Mouse (Mus musculus): Measurements from ENCODE around the gene Clps. TPM values are rescaled to one million over a fixed set of nuclear protein-coding genes. Genes with fewer than 3 reads are reported as not detected.

Gene Clps
- not detected in 2 replicates for polyA plus RNA-seq (2014; fragmentation: Nextera tagmentation; extraction: Ambion mirVana)

GRCm38 (mm10) chr17:28560598-28560997, at the start of gene Clps:
TSS of gene Clps (minus strand) at chr17:28560766.
- Histone ChIP-seq H3K9me3 (ENCODE audit: control insufficient read depth, low read length) (no peaks in the 10 kb centered on the region), H3K4me1 (ENCODE audit: control insufficient read depth, insufficient read depth, low read length) (peaks cover 6% of the 10 kb centered on the region; the same call in 1 of the 2 replicates), H3K36me3 (ENCODE audit: control insufficient read depth, insufficient read depth, low read length) (no peaks in the 10 kb centered on the region), H3K27me3 (ENCODE audit: control insufficient read depth, insufficient read depth, low read length) (no peaks in the 10 kb centered on the region), H3K9ac (ENCODE audit: low read length) (no peak within 1 kb of the TSS), H3K27ac (ENCODE audit: low read depth, low read length) (no peak within 1 kb of the TSS), H3K4me2 (no peak within 1 kb of the TSS), H3K4me3 (ENCODE audit: low read depth, low read length) (no peak within 1 kb of the TSS)
- DNase-seq (ENCODE audit: low spot score, missing footprints): no peak
- 90% methylated on average over 4 of the region's 4 CpGs for WGBS
- no peak for ATAC-seq (ENCODE audit: low FRiP score)

- no peaks in the 10 kb centered on the region for H3K4me1 ChIP-seq (ENCODE audit: control insufficient read depth, insufficient read depth, low read length)
- H3K9me3 ChIP-seq (ENCODE audit: control insufficient read depth, low read length): no peaks in the 10 kb centered on the region
- DNase-seq (ENCODE audit: low spot score, missing footprints): no peak
- no peak overlapping the region for H3K4me3 ChIP-seq (ENCODE audit: low read depth, low read length)
- no peak for ATAC-seq (ENCODE audit: low FRiP score)
- peaks cover 7% of the 10 kb centered on the region for H3K36me3 ChIP-seq (ENCODE audit: control insufficient read depth, insufficient read depth, low read length)
- no peak overlapping the region for H3K4me2 ChIP-seq
- no peak overlapping the region for H3K9ac ChIP-seq (ENCODE audit: low read length)
- H3K27ac ChIP-seq (ENCODE audit: low read depth, low read length): no peak overlapping the region
- no peaks in the 10 kb centered on the region for H3K27me3 ChIP-seq (ENCODE audit: control insufficient read depth, insufficient read depth, low read length)
- 86% methylated on average over 3 of the region's 3 CpGs for WGBS
Observed at GRCm38 (mm10) chr17:28609543-28609942, 49.0 kb upstream of the Clps start.

GRCm38 (mm10) chr17:28601557-28602250, 41.1 kb upstream of the Clps start:
- no peak overlapping the region for H3K4me2 ChIP-seq
- H3K27ac ChIP-seq (ENCODE audit: low read depth, low read length): no peak overlapping the region
- H3K4me3 ChIP-seq (ENCODE audit: low read depth, low read length): no peak overlapping the region
- H3K9ac ChIP-seq (ENCODE audit: low read length): no peak overlapping the region
- no peaks in the 10 kb centered on the region for H3K4me1 ChIP-seq (ENCODE audit: control insufficient read depth, insufficient read depth, low read length)
- WGBS: 96% methylated on average over 9 of the region's 9 CpGs
- no peak for ATAC-seq (ENCODE audit: low FRiP score)
- H3K9me3 ChIP-seq (ENCODE audit: control insufficient read depth, low read length): no peaks in the 10 kb centered on the region
- no peaks in the 10 kb centered on the region for H3K27me3 ChIP-seq (ENCODE audit: control insufficient read depth, insufficient read depth, low read length)
- peaks cover 45% of the 10 kb centered on the region for H3K36me3 ChIP-seq (ENCODE audit: control insufficient read depth, insufficient read depth, low read length)
- no peak for DNase-seq (ENCODE audit: low spot score, missing footprints)

GRCm38 (mm10) chr17:28600780-28601179, 40.2 kb upstream of the Clps start:
- no peak overlapping the region for H3K4me3 ChIP-seq (ENCODE audit: low read depth, low read length)
- DNase-seq (ENCODE audit: low spot score, missing footprints): no peak
- no peaks in the 10 kb centered on the region for H3K4me1 ChIP-seq (ENCODE audit: control insufficient read depth, insufficient read depth, low read length)
- H3K9ac ChIP-seq (ENCODE audit: low read length): no peak overlapping the region
- H3K9me3 ChIP-seq (ENCODE audit: control insufficient read depth, low read length): no peaks in the 10 kb centered on the region
- no peak for ATAC-seq (ENCODE audit: low FRiP score)
- WGBS: 94% methylated on average over 5 of the region's 5 CpGs
- no peaks in the 10 kb centered on the region for H3K27me3 ChIP-seq (ENCODE audit: control insufficient read depth, insufficient read depth, low read length)
- H3K27ac ChIP-seq (ENCODE audit: low read depth, low read length): no peak overlapping the region
- H3K36me3 ChIP-seq (ENCODE audit: control insufficient read depth, insufficient read depth, low read length): peaks cover 51% of the 10 kb centered on the region
- no peak overlapping the region for H3K4me2 ChIP-seq

- DNase-seq (ENCODE audit: low spot score, missing footprints): no peak
- WGBS: 76% methylated on average over 4 of the region's 4 CpGs
- H3K36me3 ChIP-seq (ENCODE audit: control insufficient read depth, insufficient read depth, low read length): peaks cover 47% of the 10 kb centered on the region
Observed at GRCm38 (mm10) chr17:28593965-28594364, 33.4 kb upstream of the Clps start.

GRCm38 (mm10) chr17:28592998-28593397, 32.4 kb upstream of the Clps start:
- Histone ChIP-seq H3K4me1 (ENCODE audit: control insufficient read depth, insufficient read depth, low read length) (no peaks in the 10 kb centered on the region), H3K9ac (ENCODE audit: low read length) (no peak overlapping the region), H3K4me3 (ENCODE audit: low read depth, low read length) (no peak overlapping the region), H3K4me2 (no peak overlapping the region), H3K27ac (ENCODE audit: low read depth, low read length) (no peak overlapping the region), H3K27me3 (ENCODE audit: control insufficient read depth, insufficient read depth, low read length) (no peaks in the 10 kb centered on the region), H3K36me3 (ENCODE audit: control insufficient read depth, insufficient read depth, low read length) (peaks cover 50% of the 10 kb centered on the region), H3K9me3 (ENCODE audit: control insufficient read depth, low read length) (no peaks in the 10 kb centered on the region)
- ATAC-seq (ENCODE audit: low FRiP score): no peak
- peak; percentile 94 for DNase-seq (ENCODE audit: low spot score, missing footprints)
- WGBS: 22% methylated on average over 4 of the region's 4 CpGs

More at GRCm38 (mm10) chr17:28593965-28594364, 33.4 kb upstream of the Clps start:
- Histone ChIP-seq H3K9me3 (ENCODE audit: control insufficient read depth, low read length) (no peaks in the 10 kb centered on the region), H3K4me2 (no peak overlapping the region), H3K27me3 (ENCODE audit: control insufficient read depth, insufficient read depth, low read length) (no peaks in the 10 kb centered on the region), H3K4me3 (ENCODE audit: low read depth, low read length) (no peak overlapping the region), H3K27ac (ENCODE audit: low read depth, low read length) (no peak overlapping the region), H3K4me1 (ENCODE audit: control insufficient read depth, insufficient read depth, low read length) (no peaks in the 10 kb centered on the region), H3K9ac (ENCODE audit: low read length) (no peak overlapping the region)
- no peak for ATAC-seq (ENCODE audit: low FRiP score)

GRCm38 (mm10) chr17:28591476-28591875, 30.9 kb upstream of the Clps start:
- ATAC-seq (ENCODE audit: low FRiP score) (no peak), DNase-seq (ENCODE audit: low spot score, missing footprints) (no peak)
- H3K9me3 ChIP-seq (ENCODE audit: control insufficient read depth, low read length): no peaks in the 10 kb centered on the region
- H3K36me3 ChIP-seq (ENCODE audit: control insufficient read depth, insufficient read depth, low read length): peaks cover 39% of the 10 kb centered on the region
- no peak overlapping the region for H3K27ac ChIP-seq (ENCODE audit: low read depth, low read length)
- H3K9ac ChIP-seq (ENCODE audit: low read length): no peak overlapping the region
- H3K27me3 ChIP-seq (ENCODE audit: control insufficient read depth, insufficient read depth, low read length): no peaks in the 10 kb centered on the region
- WGBS: 93% methylated on average over 5 of the region's 5 CpGs
- H3K4me3 ChIP-seq (ENCODE audit: low read depth, low read length): no peak overlapping the region
- H3K4me1 ChIP-seq (ENCODE audit: control insufficient read depth, insufficient read depth, low read length): no peaks in the 10 kb centered on the region
- no peak overlapping the region for H3K4me2 ChIP-seq

- no peak overlapping the region for H3K4me2 ChIP-seq
- no peak overlapping the region for H3K27ac ChIP-seq (ENCODE audit: low read depth, low read length)
- no peaks in the 10 kb centered on the region for H3K4me1 ChIP-seq (ENCODE audit: control insufficient read depth, insufficient read depth, low read length)
- 88% methylated on average over 3 of the region's 3 CpGs for WGBS
- H3K9me3 ChIP-seq (ENCODE audit: control insufficient read depth, low read length): no peaks in the 10 kb centered on the region
- no peak overlapping the region for H3K9ac ChIP-seq (ENCODE audit: low read length)
- H3K27me3 ChIP-seq (ENCODE audit: control insufficient read depth, insufficient read depth, low read length): no peaks in the 10 kb centered on the region
- no peak for ATAC-seq (ENCODE audit: low FRiP score)
- H3K36me3 ChIP-seq (ENCODE audit: control insufficient read depth, insufficient read depth, low read length): peaks cover 36% of the 10 kb centered on the region
- DNase-seq (ENCODE audit: low spot score, missing footprints): no peak
- H3K4me3 ChIP-seq (ENCODE audit: low read depth, low read length): no peak overlapping the region
Observed at GRCm38 (mm10) chr17:28590596-28590995, 30.0 kb upstream of the Clps start.

GRCm38 (mm10) chr17:28588591-28588990, 28.0 kb upstream of the Clps start:
- Histone ChIP-seq H3K4me2 (no peak overlapping the region), H3K4me1 (ENCODE audit: control insufficient read depth, insufficient read depth, low read length) (no peaks in the 10 kb centered on the region), H3K9ac (ENCODE audit: low read length) (no peak overlapping the region), H3K27ac (ENCODE audit: low read depth, low read length) (no peak overlapping the region), H3K36me3 (ENCODE audit: control insufficient read depth, insufficient read depth, low read length) (peaks cover 32% of the 10 kb centered on the region), H3K27me3 (ENCODE audit: control insufficient read depth, insufficient read depth, low read length) (no peaks in the 10 kb centered on the region), H3K4me3 (ENCODE audit: low read depth, low read length) (no peak overlapping the region), H3K9me3 (ENCODE audit: control insufficient read depth, low read length) (no peaks in the 10 kb centered on the region)
- ATAC-seq (ENCODE audit: low FRiP score): no peak
- DNase-seq (ENCODE audit: low spot score, missing footprints): no peak
- WGBS: 84% methylated on average over 2 of the region's 2 CpGs
